Mouse (Mus musculus): ENCODE results near the gene Gm49378. TPM values are rescaled to one million over a fixed set of nuclear protein-coding genes. Genes with fewer than 3 reads are reported as not detected.

The Gm49378 gene
- polyA plus RNA-seq, 2 experiments, result 3.7 to 6.8 TPM

DNA sequence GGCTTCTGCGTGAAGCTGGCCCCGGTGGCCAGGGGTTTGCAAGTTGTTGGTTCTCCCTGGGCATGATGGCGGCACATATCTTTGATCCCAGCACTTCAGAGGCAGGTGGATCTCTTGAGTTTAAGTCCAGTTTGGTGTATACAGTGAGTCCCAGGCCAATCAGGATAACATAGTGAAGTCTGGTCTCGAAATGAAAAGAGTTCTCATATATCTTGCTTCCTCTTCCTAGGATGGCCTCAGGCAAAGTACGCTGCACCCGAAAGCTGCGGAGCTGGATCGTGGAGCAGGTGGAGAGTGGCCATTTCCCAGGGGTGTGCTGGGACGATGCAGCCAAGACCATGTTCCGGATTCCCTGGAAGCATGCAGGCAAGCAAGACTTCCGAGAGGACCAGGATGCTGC, 32.9 kb downstream of the Gm49378 start:
- no peak overlapping the region for H3K9ac ChIP-seq (ENCODE audit: low read depth, low read length, severe bottlenecking)
- WGBS, result 86% methylated on average over 11 of the region's 11 CpGs
- no peak overlapping the region for H3K27ac ChIP-seq (replicated peaks; ENCODE audit: low read depth, low read length)
- peaks cover 5% of the 10 kb centered on the region for H3K4me1 ChIP-seq (ENCODE audit: control insufficient read depth, insufficient read depth, low read length)
- DNase-seq (ENCODE audit: low spot score) (no peak), ATAC-seq (ENCODE audit: low FRiP score, low read depth) (no peak)
- H3K27me3 ChIP-seq (ENCODE audit: control insufficient read depth, insufficient read depth, low read length), result no peaks in the 10 kb centered on the region
- H3K4me2 ChIP-seq (replicated peaks; ENCODE audit: low read depth, low read length, severe bottlenecking), result peak overlapping the region; percentile 49; the same call in 1 of the 2 replicates
- TF ChIP-seq POLR2A (IDR thresholded peaks at IDR 0.05; ENCODE audit: borderline replicate concordance, extremely low read depth, insufficient read depth, insufficient read length), result no peak
- no peaks in the 10 kb centered on the region for H3K9me3 ChIP-seq (ENCODE audit: control insufficient read depth, low read length)
- peaks cover 73% of the 10 kb centered on the region for H3K36me3 ChIP-seq (ENCODE audit: control insufficient read depth, insufficient read depth, low read length)
- no peak overlapping the region for H3K4me3 ChIP-seq (replicated peaks; ENCODE audit: low read length)

DNA sequence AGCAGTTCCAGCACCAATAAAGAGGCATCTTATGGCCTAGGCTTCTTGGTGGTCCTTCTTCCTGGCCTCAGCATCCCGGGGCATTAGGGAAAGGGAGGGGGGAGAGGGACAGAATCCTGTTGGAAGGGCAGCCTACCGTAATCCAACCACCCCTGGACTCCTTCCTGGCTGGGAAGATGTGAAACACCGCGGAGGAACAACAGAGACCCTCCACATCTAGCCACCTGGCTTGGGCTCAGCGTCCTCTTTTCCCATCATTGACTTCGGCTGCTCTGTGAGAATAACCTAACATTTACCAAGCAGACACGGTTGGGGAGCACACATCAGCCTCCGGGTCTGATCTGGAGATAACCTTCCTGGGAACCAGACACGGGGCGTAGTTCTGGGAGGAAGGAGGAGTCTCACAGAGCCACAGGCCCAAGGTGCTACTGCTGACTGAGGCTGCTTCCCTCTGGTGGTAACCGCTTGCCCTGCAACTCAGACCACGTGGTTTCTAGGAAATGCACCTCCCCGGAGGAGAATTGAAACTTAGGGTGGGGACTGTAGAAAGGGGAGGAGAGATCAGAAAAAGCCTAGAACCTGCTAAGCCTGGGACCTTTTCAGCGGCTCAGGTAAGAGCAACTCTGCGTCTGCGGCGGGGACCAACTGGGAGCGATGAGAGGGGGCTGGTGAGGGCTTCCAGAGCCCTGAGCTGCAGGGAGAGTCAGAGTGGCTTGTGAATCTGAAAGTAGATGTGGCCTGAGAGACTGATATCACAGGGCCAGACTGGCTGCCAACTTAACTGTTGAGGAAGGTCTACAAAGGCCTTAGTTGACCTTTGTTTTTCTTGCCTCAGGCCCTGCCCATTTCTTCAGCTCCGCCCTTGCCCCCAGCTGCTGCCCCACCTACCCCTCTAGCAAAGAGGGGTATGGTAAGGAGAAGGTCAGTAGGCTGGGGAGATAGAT, 33.8 kb downstream of the Gm49378 start:
- peak overlapping the region; percentile 21; the same call in 1 of the 2 replicates for H3K27ac ChIP-seq (replicated peaks; ENCODE audit: low read depth, low read length)
- ATAC-seq (ENCODE audit: low FRiP score, low read depth) (peak; percentile 94), DNase-seq (ENCODE audit: low spot score) (peak; percentile 92)
- H3K4me2 ChIP-seq (replicated peaks; ENCODE audit: low read depth, low read length, severe bottlenecking), result peak overlapping the region; percentile 49
- peak overlapping the region; percentile 25; the same call in 1 of the 2 replicates for H3K9ac ChIP-seq (ENCODE audit: low read depth, low read length, severe bottlenecking)
- TF ChIP-seq POLR2A (IDR thresholded peaks at IDR 0.05; ENCODE audit: borderline replicate concordance, extremely low read depth, insufficient read depth, insufficient read length), result no peak
- 16% methylated on average over 18 of the region's 19 CpGs for WGBS
- peaks cover 5% of the 10 kb centered on the region for H3K4me1 ChIP-seq (ENCODE audit: control insufficient read depth, insufficient read depth, low read length)
- no peaks in the 10 kb centered on the region for H3K9me3 ChIP-seq (ENCODE audit: control insufficient read depth, low read length)
- peak overlapping the region; percentile 33 for H3K4me3 ChIP-seq (replicated peaks; ENCODE audit: low read length)
- no peaks in the 10 kb centered on the region for H3K27me3 ChIP-seq (ENCODE audit: control insufficient read depth, insufficient read depth, low read length)
- peaks cover 73% of the 10 kb centered on the region for H3K36me3 ChIP-seq (ENCODE audit: control insufficient read depth, insufficient read depth, low read length)

DNA sequence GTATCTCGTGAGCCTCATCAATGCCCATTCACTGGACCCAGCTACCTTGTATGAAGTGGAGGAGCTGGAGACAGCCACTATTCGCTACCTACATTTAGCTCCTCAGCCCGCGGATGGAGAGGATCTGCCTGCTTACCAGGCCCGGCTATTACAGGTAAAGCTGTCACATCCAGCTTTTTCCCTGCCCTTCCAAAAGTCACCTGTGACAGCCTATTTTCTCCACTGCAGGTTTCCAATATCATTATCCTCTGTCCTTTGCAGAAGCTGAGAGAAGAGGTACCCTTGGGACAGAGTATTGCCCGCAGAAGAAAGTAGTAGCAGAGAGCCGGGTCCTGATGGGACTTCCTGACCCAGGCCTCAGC, 34.4 kb downstream of the Gm49378 start, which contains the start of gene Irf9:
TSS of gene Irf9 (plus strand) at position 301 of the 362 bp plus-strand sequence.
- DNase-seq (ENCODE audit: low spot score), result no peak
- H3K27ac ChIP-seq (replicated peaks; ENCODE audit: low read depth, low read length), result peak within 1 kb of the TSS; percentile 21; the same call in 1 of the 2 replicates
- TF ChIP-seq POLR2A (IDR thresholded peaks at IDR 0.05; ENCODE audit: borderline replicate concordance, extremely low read depth, insufficient read depth, insufficient read length), result no peak
- H3K4me1 ChIP-seq (ENCODE audit: control insufficient read depth, insufficient read depth, low read length), result peaks cover 5% of the 10 kb centered on the region
- peak within 1 kb of the TSS; percentile 33 for H3K4me3 ChIP-seq (replicated peaks; ENCODE audit: low read length)
- peaks cover 73% of the 10 kb centered on the region for H3K36me3 ChIP-seq (ENCODE audit: control insufficient read depth, insufficient read depth, low read length)
- no peak for ATAC-seq (ENCODE audit: low FRiP score, low read depth)
- WGBS, result 73% methylated on average over 7 of the region's 7 CpGs
- no peaks in the 10 kb centered on the region for H3K9me3 ChIP-seq (ENCODE audit: control insufficient read depth, low read length)
- H3K27me3 ChIP-seq (ENCODE audit: control insufficient read depth, insufficient read depth, low read length), result no peaks in the 10 kb centered on the region
- H3K9ac ChIP-seq (ENCODE audit: low read depth, low read length, severe bottlenecking), result peak within 1 kb of the TSS; percentile 25; the same call in 1 of the 2 replicates
- peak within 1 kb of the TSS; percentile 49 for H3K4me2 ChIP-seq (replicated peaks; ENCODE audit: low read depth, low read length, severe bottlenecking)

DNA sequence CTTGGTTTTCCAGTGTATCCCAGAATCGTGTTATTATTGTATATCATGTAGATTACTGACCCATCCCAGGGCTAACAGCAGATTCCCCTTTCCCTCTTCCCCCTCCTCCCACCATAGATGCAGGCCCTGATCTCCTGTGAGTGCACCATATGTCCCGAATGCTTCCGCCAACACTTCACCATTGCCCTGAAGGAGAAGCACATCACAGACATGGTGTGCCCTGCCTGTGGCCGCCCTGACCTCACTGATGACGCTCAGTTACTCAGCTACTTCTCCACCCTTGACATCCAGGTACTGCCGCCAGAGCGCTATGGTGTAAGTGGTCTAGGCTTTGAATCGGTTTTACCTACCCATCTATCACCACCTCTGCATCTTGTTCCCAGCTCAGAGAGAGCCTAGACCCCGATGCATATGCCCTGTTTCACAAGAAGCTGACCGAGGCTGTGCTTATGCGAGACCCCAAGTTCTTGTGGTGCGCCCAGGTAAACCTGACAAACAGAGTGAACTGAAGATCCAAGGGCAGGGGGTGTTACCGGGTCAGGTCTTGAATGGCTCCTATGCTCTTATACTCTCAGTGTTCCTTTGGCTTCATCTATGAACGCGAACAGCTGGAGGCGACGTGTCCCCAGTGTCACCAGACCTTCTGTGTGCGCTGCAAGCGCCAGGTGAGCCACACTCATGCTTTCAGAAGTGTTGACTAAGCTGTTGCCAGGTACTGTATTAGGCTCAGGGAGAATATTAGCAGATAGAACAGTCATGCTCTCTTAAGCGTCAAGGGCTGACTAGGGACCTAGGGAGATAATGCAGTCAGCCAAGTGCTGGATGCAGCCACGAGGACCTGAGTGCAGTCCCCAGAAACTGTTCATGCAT, 38.9 kb downstream of the Gm49378 start:
- Histone ChIP-seq H3K4me1 (ENCODE audit: control insufficient read depth, insufficient read depth, low read length) (peaks cover 2% of the 10 kb centered on the region; the same call in 1 of the 2 replicates), H3K9me3 (ENCODE audit: control insufficient read depth, low read length) (no peaks in the 10 kb centered on the region), H3K4me3 (replicated peaks; ENCODE audit: low read length) (no peak overlapping the region), H3K4me2 (replicated peaks; ENCODE audit: low read depth, low read length, severe bottlenecking) (no peak overlapping the region), H3K9ac (ENCODE audit: low read depth, low read length, severe bottlenecking) (no peak overlapping the region), H3K27me3 (ENCODE audit: control insufficient read depth, insufficient read depth, low read length) (no peaks in the 10 kb centered on the region), H3K27ac (replicated peaks; ENCODE audit: low read depth, low read length) (no peak overlapping the region), H3K36me3 (ENCODE audit: control insufficient read depth, insufficient read depth, low read length) (peaks cover 89% of the 10 kb centered on the region)
- DNase-seq (ENCODE audit: low spot score) (no peak), ATAC-seq (ENCODE audit: low FRiP score, low read depth) (no peak)
- TF ChIP-seq POLR2A (IDR thresholded peaks at IDR 0.05; ENCODE audit: borderline replicate concordance, extremely low read depth, insufficient read depth, insufficient read length), result no peak
- 95% methylated on average over 21 of the region's 21 CpGs for WGBS
